Comparison of ENCODE assay signal across 8 mouse cellular contexts in the genomic region with DNA sequence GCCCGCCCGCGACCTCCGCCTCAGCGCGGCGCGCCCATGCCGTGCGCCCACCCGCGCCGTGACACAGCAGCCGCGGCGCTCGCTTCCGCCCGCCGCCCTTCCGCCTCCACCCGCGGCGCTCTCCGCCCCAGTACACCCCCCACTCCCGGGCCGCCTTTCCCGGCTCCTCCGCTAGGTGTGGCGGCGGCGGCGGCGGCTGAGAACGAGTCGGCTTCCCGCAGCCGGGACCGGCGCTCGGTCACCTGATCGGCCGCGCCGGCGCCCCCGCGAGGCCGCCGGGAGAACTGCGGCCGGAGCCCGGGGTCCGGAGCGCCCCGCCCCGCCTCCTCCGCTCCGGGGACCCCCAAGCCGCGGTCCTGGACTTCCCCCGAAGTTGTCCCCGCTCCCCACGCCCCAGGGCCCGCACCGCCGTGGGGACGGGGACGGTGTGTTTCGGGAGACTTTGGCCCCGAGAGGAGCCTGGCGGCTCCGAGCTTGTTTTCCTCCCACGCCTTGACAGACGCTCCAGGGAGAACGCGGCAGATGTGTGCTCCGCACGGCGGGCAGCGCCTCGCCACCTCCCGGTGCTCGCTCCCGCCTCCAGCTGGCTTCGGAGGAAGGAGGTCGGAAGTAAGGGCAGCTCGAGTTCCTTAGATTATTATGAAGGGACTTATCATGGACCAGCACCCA. TPM values are rescaled to one million over a fixed set of nuclear protein-coding genes. Genes with fewer than 3 reads are reported as not detected.
DNase-seq lines count a peak whose midpoint lies in the region; ATAC-seq and TF ChIP-seq lines count a peak whose summit lies in the region.

Gene Nckap1 (minus strand): TSS at position 338 of the 669 bp plus-strand sequence.

- H3K36me3 ChIP-seq in embryonic facial prominence, embryonic 14.5 days (ENCODE audit: control insufficient read depth, insufficient read depth, low read length), result no peaks in the 10 kb centered on the region
- peaks cover 9% of the 10 kb centered on the region for H3K36me3 ChIP-seq in heart, adult 2 months (ENCODE audit: control insufficient read depth, insufficient read depth, low read length)
- no peaks in the 10 kb centered on the region for H3K36me3 ChIP-seq in limb, embryonic 12.5 days
- no peaks in the 10 kb centered on the region for H3K36me3 ChIP-seq in midbrain, embryonic 15.5 days (replicated peaks)

- TF ChIP-seq CTCF in bone marrow, adult 2 months (IDR thresholded peaks at IDR 0.05; ENCODE audit: control insufficient read depth, insufficient read depth, low read length), result 0 out of 2 replicates have a peak, but pooled peaks have one; percentile 1
- peak; percentile 88 for TF ChIP-seq CTCF in heart, adult 2 months (IDR thresholded peaks at IDR 0.05)

- peak; percentile 29; the same call in 1 of the 2 replicates for TF ChIP-seq POLR2A in bone marrow, adult 2 months (IDR thresholded peaks at IDR 0.05; ENCODE audit: borderline replicate concordance, control insufficient read depth, low read depth, low read length)
- TF ChIP-seq POLR2A in heart, adult 2 months (IDR thresholded peaks at IDR 0.05; ENCODE audit: insufficient read depth, low read depth, low read length), result peak; percentile 47

- peak; percentile 93 for ATAC-seq in embryonic facial prominence, embryonic 14.5 days (ENCODE audit: low read depth)
- peak; percentile 86 for ATAC-seq in limb, embryonic 12.5 days (ENCODE audit: insufficient number of reproducible peaks, insufficient read depth, low FRiP score, low TSS enrichment, low read depth)
- peak; percentile 96 for ATAC-seq in midbrain, embryonic 15.5 days (replicated peaks)

- peak within 1 kb of the TSS; percentile 98 for H3K9ac ChIP-seq in embryonic facial prominence, embryonic 14.5 days (ENCODE audit: low read depth, low read length)
- H3K9ac ChIP-seq in heart, adult 2 months (ENCODE audit: low read depth, low read length), result peak within 1 kb of the TSS; percentile 100
- peak within 1 kb of the TSS; percentile 97 for H3K9ac ChIP-seq in limb, embryonic 12.5 days (replicated peaks)
- H3K9ac ChIP-seq in midbrain, embryonic 15.5 days, result peak within 1 kb of the TSS; percentile 84

- H3K4me1 ChIP-seq in bone marrow, adult 2 months (ENCODE audit: control insufficient read depth, insufficient read depth, low read length), result no peaks in the 10 kb centered on the region; the same call in 1 of the 2 replicates
- H3K4me1 ChIP-seq in embryonic facial prominence, embryonic 14.5 days (ENCODE audit: control insufficient read depth, insufficient read depth, low read length), result peaks cover 16% of the 10 kb centered on the region
- peaks cover 3% of the 10 kb centered on the region for H3K4me1 ChIP-seq in heart, adult 2 months (ENCODE audit: control insufficient read depth, insufficient read depth, low read length)
- H3K4me1 ChIP-seq in limb, embryonic 12.5 days (replicated peaks), result peaks cover 15% of the 10 kb centered on the region
- peaks cover 16% of the 10 kb centered on the region for H3K4me1 ChIP-seq in midbrain, embryonic 15.5 days

- peak within 1 kb of the TSS; percentile 60 for H3K4me2 ChIP-seq in embryonic facial prominence, embryonic 14.5 days (ENCODE audit: low read depth, low read length)
- peak within 1 kb of the TSS; percentile 73 for H3K4me2 ChIP-seq in limb, embryonic 12.5 days
- peak within 1 kb of the TSS; percentile 57 for H3K4me2 ChIP-seq in midbrain, embryonic 15.5 days

- peak; percentile 84 for DNase-seq in 3134 (ENCODE audit: extremely low read depth, insufficient read length, low spot score)
- DNase-seq in embryonic facial prominence, embryonic 14.5 days (ENCODE audit: low spot score), result peak; percentile 86
- peak; percentile 93 to 95 for DNase-seq in heart, adult 2 months
- peak; percentile 86 to 87 for DNase-seq in kidney, adult 8-10 months
- peak; percentile 80 to 87 for DNase-seq in spleen, postnatal 10 days (ENCODE audit: low spot score in 2 of 2)

- peaks cover 5% of the 10 kb centered on the region; the same call in 1 of the 2 replicates for H3K79me2 ChIP-seq in heart, adult 2 months (replicated peaks; ENCODE audit: control insufficient read depth, insufficient read depth, low read length)

- peak within 1 kb of the TSS; percentile 63 for H3K4me3 ChIP-seq in bone marrow, adult 2 months (replicated peaks; ENCODE audit: control insufficient read depth, low read depth, low read length)
- H3K4me3 ChIP-seq in embryonic facial prominence, embryonic 14.5 days (ENCODE audit: low read depth, low read length), result peak within 1 kb of the TSS; percentile 90
- H3K4me3 ChIP-seq in heart, adult 2 months, result peak within 1 kb of the TSS; percentile 77
- peak within 1 kb of the TSS; percentile 88 for H3K4me3 ChIP-seq in limb, embryonic 12.5 days (replicated peaks)
- H3K4me3 ChIP-seq in midbrain, embryonic 15.5 days, result peak within 1 kb of the TSS; percentile 70

- intact Hi-C loops in heart, adult 2 months (cut with DNase I), result loop anchor here (2.0 kb wide), 1 partner anchor 36 kb away; the partner anchor contains the start of genes Dusp19 and Nup35

- peak; percentile 47; the same call in 1 of the 2 replicates for TF ChIP-seq EP300 in heart, adult 2 months (IDR thresholded peaks at IDR 0.05; ENCODE audit: insufficient read depth, low read depth, low read length)

- H3K27me3 ChIP-seq in embryonic facial prominence, embryonic 14.5 days (replicated peaks; ENCODE audit: control insufficient read depth, insufficient read depth, low read length), result no peaks in the 10 kb centered on the region
- H3K27me3 ChIP-seq in heart, adult 2 months (ENCODE audit: control insufficient read depth, insufficient read depth, low read length), result no peaks in the 10 kb centered on the region
- no peaks in the 10 kb centered on the region for H3K27me3 ChIP-seq in limb, embryonic 12.5 days
- H3K27me3 ChIP-seq in midbrain, embryonic 15.5 days (replicated peaks), result no peaks in the 10 kb centered on the region

- WGBS in bone marrow, adult 2 months, result under 1% methylated on average over 86 of the region's 88 CpGs
- WGBS in embryonic facial prominence, embryonic 14.5 days, result under 1% methylated on average over 36 of the region's 88 CpGs
- WGBS in heart, adult 2 months, result under 1% methylated on average over 69 of the region's 88 CpGs
- WGBS in limb, embryonic 12.5 days, result under 1% methylated on average over 71 of the region's 88 CpGs
- under 1% methylated on average over 59 of the region's 88 CpGs for WGBS in midbrain, embryonic 15.5 days

- H3K9me3 ChIP-seq in embryonic facial prominence, embryonic 14.5 days (ENCODE audit: control insufficient read depth, low read length), result no peaks in the 10 kb centered on the region
- no peaks in the 10 kb centered on the region for H3K9me3 ChIP-seq in limb, embryonic 12.5 days
- H3K9me3 ChIP-seq in midbrain, embryonic 15.5 days, result no peaks in the 10 kb centered on the region

- H3K27ac ChIP-seq in bone marrow, adult 2 months (ENCODE audit: control insufficient read depth, insufficient read depth, low read depth, low read length, poor library complexity), result peak within 1 kb of the TSS; percentile 75; the same call in 1 of the 2 replicates
- peak within 1 kb of the TSS; percentile 97 for H3K27ac ChIP-seq in embryonic facial prominence, embryonic 14.5 days (replicated peaks; ENCODE audit: low read depth, low read length)
- H3K27ac ChIP-seq in heart, adult 2 months, result peak within 1 kb of the TSS; percentile 95
- peak within 1 kb of the TSS; percentile 97 for H3K27ac ChIP-seq in limb, embryonic 12.5 days
- peak within 1 kb of the TSS; percentile 93 for H3K27ac ChIP-seq in midbrain, embryonic 15.5 days

RNA-seq across cellular contexts. Expression of gene Nckap1, which starts in this region (rescaled TPM):
- polyA plus RNA-seq in bone marrow, adult 2 months (2011; ENCODE audit: insufficient read depth, insufficient read length, low replicate concordance, missing spikeins), result 10.6 and 13.3 TPM in 2 replicates
- 61.2 and 67.6 TPM in 2 replicates for polyA plus RNA-seq in embryonic facial prominence, embryonic 14.5 days (2014; fragmentation: Nextera tagmentation; extraction: Ambion mirVana)
- 10 to 100 TPM; 60.1 to 63.6 TPM for total RNA-seq in heart, adult 2 months (2021)
- polyA plus RNA-seq in heart, adult 2 months (2012; rRNA removed), result 21.9 and 44.6 TPM in 2 replicates
- polyA plus RNA-seq in limb, embryonic 12.5 days (2016; fragmentation: Nextera tagmentation; extraction: Ambion mirVana), result 82.0 and 89.9 TPM in 2 replicates
- polyA plus RNA-seq in midbrain, embryonic 15.5 days (2015; fragmentation: Nextera tagmentation; extraction: Ambion mirVana), result 97.0 and 97.2 TPM in 2 replicates

Comparison
In these comparisons a context has a peak if more than half of its experiments do, and no peak if none do; other contexts are left out.
1. Peak in every context shown above with its lines: DNase-seq, ATAC-seq, H3K4me3 ChIP-seq and H3K27ac ChIP-seq.